Mouse (Mus musculus) adipose tissue, adult 10 weeks (tissue): ENCODE results near the gene Aldh5a1. TPM values are rescaled to one million over a fixed set of nuclear protein-coding genes. Genes with fewer than 3 reads are reported as not detected.

Source experiments
- polyA plus RNA-seq: library from polyadenylated mRNA; stranded (reverse); fragments of 350-450 nt; fragmentation: Illumina TruSeq; extraction: RNeasy Lipid Tissue Mini Kit (QIAGEN cat#74804); gene quantifications from one replicate; pipeline ENCODE4 v1.2.3, GENCODE M21; 2014; ENCODE audit warnings: low read depth, low replicate concordance

Aldh5a1 gene
- polyA plus RNA-seq = 13.6 TPM

GRCm38 (mm10) chr13:24937108-24937838 lies at the start of gene Aldh5a1:
TSS of gene Aldh5a1 (minus strand) at chr13:24937661.

GRCm38 (mm10) chr13:24942512-24943282 lies 5.2 kb upstream of the Aldh5a1 start, which contains the start of gene Gpld1:
TSS of gene Gpld1 (plus strand) at chr13:24943152.

Other genes starting within 250 kb of the Aldh5a1 start
- gene Armh2, start 196.4 kb downstream of the Aldh5a1 start, polyA plus RNA-seq = 1.2 TPM
- 8.1 TPM for gene Gmnn, start 175.7 kb downstream of the Aldh5a1 start, polyA plus RNA-seq
- gene BC005537, start 136.0 kb downstream of the Aldh5a1 start, polyA plus RNA-seq = 104 TPM
- 78.9 TPM for gene Acot13, start 106.1 kb downstream of the Aldh5a1 start, polyA plus RNA-seq
- 20.7 TPM for gene Tdp2, start 106.0 kb downstream of the Aldh5a1 start, polyA plus RNA-seq
- gene D130043K22Rik, start 92.5 kb downstream of the Aldh5a1 start, polyA plus RNA-seq = 0.19 TPM
- 16.8 TPM for gene Gpld1, start 5.5 kb upstream of the Aldh5a1 start, polyA plus RNA-seq
- 28.2 TPM for gene Mrs2, start 82.7 kb upstream of the Aldh5a1 start, polyA plus RNA-seq
- gene Dcdc2a, start 118.3 kb upstream of the Aldh5a1 start, polyA plus RNA-seq = 21.1 TPM